Mouse (Mus musculus) neutrophil, adult 5-6 weeks (primary cell): ENCODE data around the gene Wasl. TPM values are rescaled to one million over a fixed set of nuclear protein-coding genes. Genes with fewer than 3 reads are reported as not detected.

ENCODE experiments used
- ATAC-seq: fragments of 151-379, 151-347 bp; 2 replicates; pipeline ENCODE4 v1.8.0; 2017; ENCODE audit warnings: mild to moderate bottlenecking, moderate TSS enrichment; ENCODE audit not compliant: insufficient number of reproducible peaks, poor library complexity, low FRiP score, severe bottlenecking; ENCODE audit errors: extremely low read depth
- total RNA-seq: library from RNA; stranded (forward); fragments of 200-1000 nt; gene quantifications from 2 replicates; pipeline ENCODE4 v1.2.3, GENCODE M21; 2017

Wasl gene
- total RNA-seq = 16.0 and 19.8 TPM in 2 replicates

- peak; percentile 97 for ATAC-seq
These were observed at the start of gene Wasl for GRCm38 (mm10) chr6:24664867-24665458. TSS of gene Wasl (minus strand) at chr6:24665009.

DNA sequence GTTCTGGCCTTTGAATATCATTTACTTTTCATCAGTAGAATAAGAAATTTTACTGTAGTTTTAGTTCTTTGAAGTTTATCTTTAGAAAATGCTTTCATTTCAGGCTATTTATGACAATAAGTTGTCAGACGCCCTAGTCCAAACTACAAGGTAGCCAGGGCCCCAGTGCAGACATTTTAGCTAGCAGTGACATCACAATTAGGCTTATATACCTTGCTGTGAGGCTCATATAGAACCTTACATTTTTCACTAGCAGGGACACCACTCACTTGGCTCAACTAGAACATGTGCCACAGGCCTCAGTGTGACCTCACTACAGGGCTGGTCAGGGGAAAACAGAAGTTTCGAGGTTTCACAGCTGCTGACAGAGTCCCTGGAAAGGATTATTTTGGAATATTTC, 42.7 kb upstream of the Wasl start:
- no peak for ATAC-seq

DNA sequence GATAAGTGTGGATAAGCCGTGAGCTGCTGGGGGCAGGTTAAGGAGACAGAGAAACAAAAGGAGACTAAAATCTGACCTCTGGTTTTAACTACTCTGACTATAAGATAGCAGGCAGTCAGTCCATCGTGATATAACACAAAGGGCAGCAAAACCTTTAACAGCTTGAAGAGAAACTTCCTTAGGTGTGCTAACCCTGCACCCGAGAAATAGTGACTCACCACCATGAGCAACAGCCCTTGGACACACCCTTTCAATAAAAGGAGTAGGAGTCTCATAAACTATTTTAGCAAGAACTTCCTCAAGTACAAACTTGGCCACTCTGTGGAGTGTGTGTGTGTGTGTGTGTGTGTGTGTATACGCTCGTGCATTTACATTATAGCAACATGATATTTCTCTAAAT, 42.3 kb upstream of the Wasl start:
- no peak for ATAC-seq

GRCm38 (mm10) chr6:24697216-24697615, 32.4 kb upstream of the Wasl start:
- ATAC-seq = no peak

DNA sequence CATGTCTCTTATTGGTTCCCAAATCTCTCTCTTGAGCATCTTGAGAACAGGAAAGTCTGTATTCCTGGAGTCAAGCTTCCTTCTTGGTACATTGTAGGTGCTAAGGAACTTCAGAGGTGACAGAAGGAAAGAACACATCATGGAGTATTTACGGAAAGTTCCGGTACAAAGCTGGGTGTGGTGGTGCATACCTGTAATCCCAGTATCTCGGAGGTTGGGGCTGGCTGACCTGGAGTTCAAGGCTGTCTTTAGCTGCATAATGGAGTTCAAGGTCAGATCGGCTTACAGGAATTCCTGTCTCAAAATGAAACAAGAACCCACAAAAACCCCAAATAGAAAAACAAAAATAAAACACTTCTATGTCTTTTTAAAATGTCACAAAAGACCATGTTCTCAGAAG, 31.3 kb upstream of the Wasl start:
- no peak for ATAC-seq

- ATAC-seq = no peak
These were observed 29.9 kb upstream of the Wasl start for GRCm38 (mm10) chr6:24694455-24695410.

GRCm38 (mm10) chr6:24687871-24688270, 23.1 kb upstream of the Wasl start:
- ATAC-seq = no peak

- no peak for ATAC-seq
These were observed 18.3 kb upstream of the Wasl start for GRCm38 (mm10) chr6:24683113-24683512.

- ATAC-seq = no peak
These were observed 3.0 kb upstream of the Wasl start for GRCm38 (mm10) chr6:24667829-24668228.

DNA sequence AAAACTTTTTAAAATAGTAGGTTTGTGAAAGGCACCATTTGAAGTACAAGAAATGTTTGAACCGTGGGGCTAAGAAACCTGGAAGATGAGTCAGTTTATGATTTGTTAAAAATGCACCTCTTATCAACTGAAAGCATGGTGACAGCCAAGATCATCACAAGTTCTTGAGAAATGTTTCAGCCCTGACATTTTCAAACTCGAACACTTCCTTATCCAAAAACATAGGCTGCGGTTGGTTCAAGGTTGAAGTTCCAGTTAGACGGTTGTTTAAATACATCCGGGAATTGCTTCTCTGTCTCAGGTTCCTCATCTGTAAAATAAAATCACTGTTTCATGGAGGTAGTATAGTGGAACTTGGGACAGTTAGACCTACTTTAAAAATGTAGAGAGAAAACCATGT, 1.4 kb upstream of the Wasl start:
- ATAC-seq = no peak

- ATAC-seq = peak; percentile 5; the same call in 1 of the 2 replicates
These were observed 509 bp downstream of the Wasl start for GRCm38 (mm10) chr6:24664133-24664866.

GRCm38 (mm10) chr6:24663196-24664132, 1.3 kb downstream of the Wasl start:
- no peak for ATAC-seq

GRCm38 (mm10) chr6:24662483-24662882, 2.3 kb downstream of the Wasl start:
- no peak for ATAC-seq

DNA sequence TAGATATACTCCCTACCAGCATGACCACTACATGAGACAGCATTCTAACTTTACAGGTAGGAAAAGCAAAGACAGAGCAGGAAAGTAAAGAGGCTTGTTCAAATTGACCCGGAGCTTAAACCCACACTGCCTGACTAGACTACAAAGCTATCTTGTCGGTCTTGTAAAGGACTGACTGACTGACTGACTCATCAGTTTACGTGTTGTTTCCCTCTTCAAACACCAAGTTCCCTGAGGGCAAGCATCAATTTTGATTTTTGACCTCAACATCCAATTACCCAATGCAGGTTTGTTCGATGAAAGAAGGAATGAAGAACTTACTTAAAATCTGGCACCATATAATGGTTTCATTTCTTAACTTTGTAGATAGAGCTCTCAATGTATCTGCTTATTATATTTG, 2.9 kb downstream of the Wasl start:
- ATAC-seq = no peak

- ATAC-seq = no peak
These were observed 7.0 kb downstream of the Wasl start for GRCm38 (mm10) chr6:24657647-24658387.

DNA sequence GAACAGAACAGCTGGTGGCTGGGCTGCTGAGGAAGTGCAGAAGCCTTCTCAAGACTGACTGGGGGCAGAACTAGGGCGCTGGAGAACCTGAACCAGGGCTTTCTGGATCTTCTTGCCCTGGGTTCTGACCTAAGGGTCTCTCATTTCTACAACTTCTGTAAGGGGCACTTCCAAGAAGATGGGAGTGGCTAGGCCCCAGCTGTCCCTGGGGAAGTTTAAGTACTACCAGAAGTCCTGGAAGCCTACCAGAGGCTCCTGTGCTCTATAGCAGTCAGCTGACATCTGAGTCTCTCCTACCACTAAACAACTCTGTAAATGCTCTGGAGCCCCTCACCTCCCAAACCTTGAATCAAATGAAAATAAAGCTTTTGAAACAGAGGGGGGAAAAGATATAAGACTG, 8.7 kb downstream of the Wasl start:
- ATAC-seq = no peak

DNA sequence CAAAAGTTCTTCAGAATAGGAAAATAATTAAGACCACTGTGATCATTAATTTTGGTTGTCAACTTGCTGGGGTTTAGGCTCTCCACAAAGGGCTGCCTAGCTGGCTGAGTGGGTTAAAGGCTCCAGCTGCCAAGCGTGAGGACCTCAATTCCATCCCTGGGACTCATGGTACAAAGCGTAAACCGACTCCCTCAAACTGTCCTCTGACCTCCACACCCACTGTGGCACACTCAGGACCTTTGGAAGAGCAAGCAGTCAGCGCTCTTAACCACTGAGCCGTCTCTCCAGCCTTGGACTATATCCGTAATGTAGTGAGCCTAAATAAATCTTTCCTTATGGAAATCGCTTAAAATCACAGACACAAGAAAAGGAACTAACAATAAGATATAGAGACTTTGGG, 13.3 kb downstream of the Wasl start:
- ATAC-seq = no peak

DNA sequence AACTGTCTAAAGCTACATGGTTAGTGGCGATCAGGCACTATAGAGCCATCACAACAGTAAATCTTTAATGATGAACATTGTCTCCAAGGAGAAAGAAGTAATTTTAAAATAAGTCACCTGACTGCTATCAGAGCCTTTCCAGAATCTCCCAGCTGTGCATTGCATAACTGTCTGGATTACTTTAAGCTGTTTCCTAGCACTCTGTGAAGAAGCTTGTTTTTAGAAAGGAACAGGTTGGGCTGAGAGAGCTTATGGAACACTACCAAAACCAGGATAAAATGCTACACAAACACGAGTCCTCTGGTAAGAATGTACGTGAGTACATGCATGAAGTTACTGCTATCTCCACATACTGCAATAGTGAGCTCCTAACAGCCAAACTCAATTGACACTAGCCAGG, 14.1 kb downstream of the Wasl start:
- no peak for ATAC-seq
